Mouse (Mus musculus) kidney, adult 9 months (tissue): Measurements from ENCODE around the gene Mad1l1.
A peak's percentile ranks its signal among the peaks of the same experiment; 100 is the strongest.

Source experiments
- DNase-seq: peaks from one replicate; pipeline ENCODE4 v3.0.0; 2022

Gene Mad1l1

GRCm38 (mm10) chr5:139998321-139998720 lies 323.0 kb downstream of the Mad1l1 start:
- DNase-seq = peak; percentile 27

GRCm38 (mm10) chr5:139991531-139991930 lies 329.8 kb downstream of the Mad1l1 start:
- no peak for DNase-seq

- peak; percentile 52 for DNase-seq
Measured at GRCm38 (mm10) chr5:139985073-139985746, 336.1 kb downstream of the Mad1l1 start.

- DNase-seq = no peak
Measured at GRCm38 (mm10) chr5:139981976-139982375, 339.4 kb downstream of the Mad1l1 start.

- no peak for DNase-seq
Measured at GRCm38 (mm10) chr5:139979371-139979770, 342.0 kb downstream of the Mad1l1 start.

- no peak for DNase-seq
Measured at GRCm38 (mm10) chr5:139978525-139979276, 342.7 kb downstream of the Mad1l1 start.

- no peak for DNase-seq
Measured at GRCm38 (mm10) chr5:139977476-139977875, 343.9 kb downstream of the Mad1l1 start.

- no peak for DNase-seq
Measured at GRCm38 (mm10) chr5:139976584-139976983, 344.8 kb downstream of the Mad1l1 start.

- DNase-seq = peak; percentile 71
Measured at GRCm38 (mm10) chr5:139970186-139970631, 351.1 kb downstream of the Mad1l1 start.

GRCm38 (mm10) chr5:139969151-139969948 lies 352.0 kb downstream of the Mad1l1 start:
- no peak for DNase-seq

- no peak for DNase-seq
Measured at GRCm38 (mm10) chr5:139965596-139965995, 355.8 kb downstream of the Mad1l1 start.

GRCm38 (mm10) chr5:139964391-139964790 lies 357.0 kb downstream of the Mad1l1 start:
- no peak for DNase-seq

GRCm38 (mm10) chr5:139959741-139960140 lies 361.6 kb downstream of the Mad1l1 start:
- DNase-seq = peak; percentile 62
